Mouse (Mus musculus): ENCODE results near the gene Grk2.

DNA sequence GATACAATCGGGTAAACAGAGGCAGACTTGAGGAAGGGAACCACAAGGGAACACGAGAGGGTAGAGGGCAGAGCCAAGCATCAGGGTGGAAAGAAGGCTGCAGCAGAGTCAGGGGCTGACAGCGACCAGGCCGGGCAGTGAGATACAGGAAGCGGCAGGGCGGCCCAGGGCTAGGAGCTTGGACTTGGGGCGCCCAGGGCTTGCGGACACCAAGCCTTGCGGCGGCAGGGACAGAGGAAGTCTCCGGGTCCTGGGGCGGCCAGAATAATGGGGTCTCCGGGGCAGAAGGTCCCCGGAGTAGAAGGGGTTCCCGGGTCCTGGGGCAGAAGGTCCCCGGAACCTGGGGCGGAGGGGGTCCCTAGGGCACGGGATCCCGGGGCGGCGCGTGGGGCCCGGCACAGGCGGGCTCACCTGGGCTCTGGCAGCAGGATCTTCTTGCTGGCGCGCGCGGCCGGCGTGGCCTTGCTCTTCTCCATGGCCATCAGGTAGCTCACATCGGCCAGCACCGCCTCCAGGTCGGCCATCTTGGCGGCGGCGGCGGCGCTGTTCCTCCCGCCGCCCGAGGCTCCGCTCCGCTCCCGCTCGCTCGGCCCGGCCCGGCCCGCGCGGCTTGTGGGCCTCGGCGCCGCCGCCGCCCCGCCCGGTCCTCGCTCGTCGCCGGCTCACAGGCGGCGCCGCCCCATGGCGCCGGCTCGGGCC is 382 bp downstream of the Grk2 start:
- TF ChIP-seq CTCF (IDR thresholded peaks at IDR 0.05; ENCODE audit: low read depth) (no peak), EP300 (IDR thresholded peaks at IDR 0.05; ENCODE audit: low read depth) (no peak)

All from heart, postnatal 0 days (tissue).